Mouse (Mus musculus) kidney, postnatal 0 days (tissue): ENCODE results near the gene Sh3bp1. TPM values are rescaled to one million over a fixed set of nuclear protein-coding genes. Genes with fewer than 3 reads are reported as not detected.
"Not testable (repeated sequence)": the region's sequence is repeated elsewhere in the genome, so short reads cannot be mapped to it uniquely, and the experiment has no call there.

ENCODE experiments used
- ATAC-seq: fragments of 200-750 bp; cut with Nextera tagmentation; replicated peaks from 2 replicates; pipeline ENCODE4 v1.8.0; 2017; ENCODE audit warnings: low read depth, moderate number of reproducible peaks, moderate TSS enrichment, moderate library complexity; ENCODE audit not compliant: low FRiP score
- DNase-seq: peaks from one replicate; pipeline ENCODE4 v3.0.0-alpha.2; 2016; ENCODE audit warnings: low spot score
- H3K27ac ChIP-seq: fragments of 300-500 bp; sonication (generic); 2 replicates; pipeline ENCODE4 v1.5.1; 2014; ENCODE audit warnings: mild to moderate bottlenecking
- H3K27me3 ChIP-seq: fragments of 300-500 bp; sonication (generic); 2 replicates; pipeline ENCODE4 v1.6.1; 2014; ENCODE audit warnings: low read length, mixed read lengths; ENCODE audit not compliant: insufficient read depth
- H3K36me3 ChIP-seq: fragments of 300-500 bp; sonication (generic); 2 replicates; pipeline ENCODE4 v1.6.1; 2014; ENCODE audit warnings: low read length, mixed read lengths; ENCODE audit not compliant: insufficient read depth
- H3K4me1 ChIP-seq: fragments of 300-500 bp; sonication (generic); replicated peaks from 2 replicates; pipeline ENCODE4 v1.6.1; 2014; ENCODE audit warnings: antibody characterized with exemption, low read length, mixed read lengths; ENCODE audit not compliant: insufficient read depth
- H3K4me2 ChIP-seq: fragments of 300-500 bp; sonication (generic); 2 replicates; pipeline ENCODE4 v1.6.1; 2014; ENCODE audit warnings: mild to moderate bottlenecking, low read length, moderate library complexity, mixed read lengths
- H3K4me3 ChIP-seq: fragments of 300-500 bp; sonication (generic); replicated peaks from 2 replicates; pipeline ENCODE4 v1.5.1; 2014; ENCODE audit warnings: low read depth, low read length
- H3K9ac ChIP-seq: fragments of 300-500 bp; sonication (generic); 2 replicates; pipeline ENCODE4 v1.6.1; 2014; ENCODE audit warnings: low read depth, low read length
- H3K9me3 ChIP-seq: fragments of 300-500 bp; sonication (generic); replicated peaks from 2 replicates; pipeline ENCODE4 v1.6.1; 2016; ENCODE audit warnings: low read length, inconsistent platforms, mixed read lengths
- CTCF ChIP-seq: IDR thresholded peaks from 2 replicates; pipeline ENCODE4 v1.5.1; 2016; ENCODE audit warnings: antibody characterized with exemption, low read depth, mild to moderate bottlenecking, moderate library complexity
- WGBS: fragments of 180-500 bp; shearing (Covaris S2); extraction: QIAGEN DNeasy Blood & Tissue Kit; methylation state at CpG from one replicate; pipeline ENCODE4 v1.1.7; 2014; 5-methylcytosine and 5-hydroxymethylcytosine counted together
- polyA plus RNA-seq: library from polyadenylated mRNA; unstranded; fragments of >200 nt; fragmentation: Nextera tagmentation; extraction: Ambion mirVana; gene quantifications from 2 replicates; pipeline ENCODE4 v1.2.1, GENCODE M21; 2015

The Sh3bp1 gene
- polyA plus RNA-seq, 1 experiment from 2014 or later, result 19.6 TPM

DNA sequence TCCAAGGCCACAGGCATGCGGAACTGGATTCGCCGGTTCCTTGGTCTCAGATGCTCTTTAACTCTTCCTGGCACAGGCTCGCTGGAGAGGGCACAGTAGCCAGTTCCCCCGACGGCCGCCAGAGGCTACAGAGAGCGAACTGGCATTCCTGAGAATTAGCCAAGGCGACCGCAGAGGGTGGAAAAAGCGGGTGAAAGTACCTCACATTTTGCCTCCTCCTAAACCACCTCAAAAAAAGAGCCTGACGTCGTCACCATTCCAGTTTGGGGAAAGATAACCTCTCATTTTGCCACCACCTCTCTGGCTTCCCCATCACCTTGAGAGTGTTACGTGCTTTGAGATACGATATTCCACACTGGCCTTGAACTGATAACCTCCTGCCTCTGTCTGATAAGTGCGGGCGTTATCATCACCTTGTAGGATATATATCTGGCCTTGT is 23.3 kb upstream of the Sh3bp1 start:
- H3K4me2 ChIP-seq, result peak overlapping the region; percentile 78
- ATAC-seq (peak; percentile 42), DNase-seq (peak; percentile 93)
- peak overlapping the region; percentile 80; the same call in 1 of the 2 replicates for H3K9ac ChIP-seq
- 4% methylated on average over 17 of the region's 17 CpGs for WGBS
- H3K36me3 ChIP-seq, result peaks cover 8% of the 10 kb centered on the region
- H3K27me3 ChIP-seq, result no peaks in the 10 kb centered on the region
- no peaks in the 10 kb centered on the region for H3K9me3 ChIP-seq
- peak; percentile 77 for TF ChIP-seq CTCF
- peak overlapping the region; percentile 97 for H3K27ac ChIP-seq
- H3K4me3 ChIP-seq, result peak overlapping the region; percentile 58
- peaks cover 14% of the 10 kb centered on the region; the same call in 1 of the 2 replicates for H3K4me1 ChIP-seq

DNA sequence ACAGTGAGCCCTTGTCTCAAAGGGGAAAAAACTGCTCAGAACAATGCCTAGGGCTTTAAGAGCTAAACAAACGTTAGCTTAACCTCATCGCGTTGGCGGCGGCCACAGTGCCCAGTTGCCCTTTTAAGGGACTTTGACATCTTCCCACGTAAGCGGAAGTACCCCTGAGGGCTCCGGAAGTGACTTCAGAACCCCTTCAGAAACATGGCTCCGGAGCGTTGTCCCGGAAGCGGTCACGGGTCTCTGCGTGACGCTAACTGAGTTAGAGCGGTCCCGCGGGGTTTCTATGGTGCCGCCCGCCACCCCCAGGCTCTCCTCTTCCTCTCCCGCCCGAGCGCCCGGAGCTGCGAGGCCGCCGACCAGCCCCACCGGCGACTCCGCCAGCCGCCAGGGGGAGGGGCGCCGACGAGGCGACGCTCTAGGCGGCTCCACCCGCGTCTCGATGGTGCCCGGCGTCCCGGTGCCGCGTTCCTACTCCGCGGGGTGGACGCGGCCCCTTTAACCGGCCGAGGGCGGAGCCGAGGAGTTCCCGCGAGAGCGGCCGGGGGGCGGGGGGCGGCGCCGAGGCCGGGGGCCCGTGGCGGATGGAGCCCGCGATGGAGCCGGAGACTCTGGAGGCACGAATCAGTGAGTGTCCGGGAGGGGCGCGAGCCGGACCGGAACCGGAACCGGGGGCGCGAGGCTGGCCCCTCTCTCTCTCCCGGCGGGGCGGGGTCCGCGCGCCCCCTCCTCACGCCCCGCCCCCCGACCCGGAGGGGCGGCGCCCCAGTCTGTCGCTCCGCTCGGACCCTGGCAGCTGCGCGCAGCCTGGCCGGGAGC is 22.4 kb upstream of the Sh3bp1 start, which contains the start of gene Gga1:
Gene Gga1, plus strand, starts transcription at position 200 of the 819 bp plus-strand sequence.
- H3K9me3 ChIP-seq, result no peaks in the 10 kb centered on the region
- peak within 1 kb of the TSS; percentile 97 for H3K27ac ChIP-seq
- peaks cover 17% of the 10 kb centered on the region for H3K36me3 ChIP-seq
- H3K4me1 ChIP-seq, result peaks cover 14% of the 10 kb centered on the region; the same call in 1 of the 2 replicates
- TF ChIP-seq CTCF, result 0 out of 2 replicates have a peak, but pooled peaks have one; percentile 6
- peak within 1 kb of the TSS; percentile 80 for H3K9ac ChIP-seq
- DNase-seq, result peak; percentile 96
- 0% methylated on average over 70 of the region's 95 CpGs for WGBS
- H3K27me3 ChIP-seq, result no peaks in the 10 kb centered on the region
- peak within 1 kb of the TSS; percentile 78 for H3K4me2 ChIP-seq
- peak within 1 kb of the TSS; percentile 58 for H3K4me3 ChIP-seq
- ATAC-seq, result peak; percentile 89

DNA sequence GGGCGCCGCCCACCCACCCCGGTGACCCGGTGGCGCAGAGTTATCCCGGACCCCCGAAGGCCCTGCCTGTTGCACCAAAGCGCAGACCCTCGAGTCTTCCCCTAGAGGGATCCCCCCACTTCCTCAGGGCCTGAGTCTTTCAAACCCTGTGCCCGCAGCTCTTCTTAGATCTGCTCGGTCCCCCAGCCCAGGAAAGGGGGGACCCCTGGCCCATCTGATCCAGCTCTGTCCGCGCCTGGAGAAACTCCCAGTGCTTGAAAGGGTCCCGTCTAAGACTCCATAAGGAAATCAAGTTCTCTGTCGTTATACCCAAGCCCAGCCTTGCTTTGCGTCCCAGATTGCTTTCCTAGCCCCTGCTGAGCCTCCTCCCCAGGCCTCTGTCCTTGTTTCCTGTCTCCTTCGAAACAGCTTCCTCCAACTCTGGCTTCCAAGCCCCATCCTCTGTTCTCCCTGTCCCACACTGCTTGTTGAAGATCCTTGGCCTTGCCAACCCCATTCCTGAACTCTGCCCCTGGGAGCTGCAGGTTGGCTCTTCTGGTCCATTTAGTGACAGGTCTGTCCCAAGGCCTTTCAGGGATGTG is 21.7 kb upstream of the Sh3bp1 start:
- H3K4me2 ChIP-seq, result peak overlapping the region; percentile 78
- under 1% methylated on average over 16 of the region's 17 CpGs for WGBS
- peak overlapping the region; percentile 97 for H3K27ac ChIP-seq
- DNase-seq (peak; percentile 54), ATAC-seq (no peak; the same call in 1 of the 2 replicates)
- no peaks in the 10 kb centered on the region for H3K9me3 ChIP-seq
- H3K4me3 ChIP-seq, result peak overlapping the region; percentile 58
- no peak for TF ChIP-seq CTCF
- H3K4me1 ChIP-seq, result peaks cover 14% of the 10 kb centered on the region; the same call in 1 of the 2 replicates
- no peaks in the 10 kb centered on the region for H3K27me3 ChIP-seq
- H3K9ac ChIP-seq, result peak overlapping the region; percentile 80
- H3K36me3 ChIP-seq, result peaks cover 24% of the 10 kb centered on the region

DNA sequence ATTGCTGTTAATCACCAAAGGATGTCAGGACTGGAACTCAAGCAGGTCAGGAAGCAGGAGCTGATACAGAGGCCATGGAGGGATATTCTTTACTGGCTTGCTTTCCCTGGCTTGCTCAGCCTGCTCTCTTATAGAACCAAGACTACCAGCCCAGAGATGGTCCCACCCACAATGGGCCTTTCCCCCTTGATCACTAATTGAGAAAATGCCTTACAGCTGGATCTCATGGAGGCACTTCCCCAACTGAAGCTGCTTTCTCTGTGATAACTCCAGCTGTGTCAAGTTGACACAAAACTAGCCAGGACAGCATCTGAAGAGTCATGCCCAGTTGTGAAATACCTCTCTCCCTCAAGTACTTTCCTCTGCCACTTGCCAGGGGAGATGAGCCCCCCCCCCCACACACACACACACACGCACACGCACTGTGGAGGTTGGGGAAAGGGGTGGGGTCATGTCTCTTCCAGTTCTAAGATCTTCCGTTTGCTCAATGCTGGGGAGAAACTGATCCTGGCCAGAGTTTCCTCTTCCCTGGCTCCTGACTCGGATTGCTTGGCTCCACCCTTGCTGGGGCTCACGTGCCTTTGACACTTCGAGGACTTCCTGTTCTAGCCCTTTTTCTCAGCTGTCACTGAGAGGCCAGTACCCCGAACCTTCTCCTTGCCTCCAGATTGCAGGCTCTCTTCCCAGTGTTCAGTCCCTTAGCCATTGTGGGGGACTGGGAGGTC is 20.6 kb upstream of the Sh3bp1 start:
- whole genome bisulfite sequencing, result 25% methylated on average over 7 of the region's 7 CpGs
- Histone ChIP-seq H3K36me3 (peaks cover 34% of the 10 kb centered on the region), H3K4me1 (peaks cover 14% of the 10 kb centered on the region; the same call in 1 of the 2 replicates)
- not testable (repeated sequence) for H3K4me2 ChIP-seq, H3K27me3 ChIP-seq, H3K4me3 ChIP-seq, H3K27ac ChIP-seq, H3K9me3 ChIP-seq, H3K9ac ChIP-seq, ATAC-seq
- peak; percentile 46 for DNase-seq

GRCm38 (mm10) chr15:78880432-78880831 is 19.1 kb upstream of the Sh3bp1 start:
- no peak for DNase-seq
- no peaks in the 10 kb centered on the region for H3K9me3 ChIP-seq
- H3K4me2 ChIP-seq, result no peak overlapping the region
- H3K9ac ChIP-seq, result no peak overlapping the region
- H3K4me3 ChIP-seq, result no peak overlapping the region
- peaks cover 46% of the 10 kb centered on the region for H3K36me3 ChIP-seq
- ATAC-seq, result no peak
- no peaks in the 10 kb centered on the region for H3K27me3 ChIP-seq
- H3K27ac ChIP-seq, result no peak overlapping the region
- TF ChIP-seq CTCF, result no peak
- WGBS, result 88% methylated on average over 8 of the region's 8 CpGs
- H3K4me1 ChIP-seq, result peaks cover 14% of the 10 kb centered on the region; the same call in 1 of the 2 replicates

DNA sequence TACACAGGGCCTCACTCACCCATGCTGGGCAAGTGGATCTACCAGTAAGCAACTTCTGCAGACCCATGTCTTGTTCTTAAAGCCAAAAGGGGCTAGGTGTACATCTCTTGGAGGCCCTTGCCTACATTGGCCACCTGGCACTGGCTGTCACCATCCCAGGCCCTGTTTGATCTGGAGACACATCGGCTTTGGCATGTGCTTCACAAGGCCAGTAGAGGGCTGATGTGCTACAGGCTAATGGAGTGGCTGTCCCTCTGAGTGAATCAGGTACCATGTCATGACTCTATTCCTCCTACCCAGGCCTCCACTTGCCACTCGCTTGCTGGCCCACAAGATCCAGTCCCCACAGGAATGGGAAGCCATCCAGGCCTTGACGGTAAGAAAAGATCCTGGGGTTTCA is 17.7 kb upstream of the Sh3bp1 start:
- Histone ChIP-seq H3K36me3 (peaks cover 59% of the 10 kb centered on the region), H3K27me3 (no peaks in the 10 kb centered on the region), H3K9ac (no peak overlapping the region), H3K9me3 (no peaks in the 10 kb centered on the region), H3K27ac (no peak overlapping the region), H3K4me3 (no peak overlapping the region), H3K4me2 (no peak overlapping the region), H3K4me1 (peaks cover 14% of the 10 kb centered on the region; the same call in 1 of the 2 replicates)
- DNase-seq (no peak), ATAC-seq (no peak)
- WGBS, result 81% methylated on average over 3 of the region's 3 CpGs
- peak; percentile 23; the same call in 1 of the 2 replicates for TF ChIP-seq CTCF
